Mouse (Mus musculus) large intestine, adult 2 months (tissue): Measurements from ENCODE around the gene Sirt5. TPM values are rescaled to one million over a fixed set of nuclear protein-coding genes. Genes with fewer than 3 reads are reported as not detected.

Experiments used
- polyA plus RNA-seq: library from polyadenylated mRNA; depleted of rRNA; stranded (reverse); fragments of >200 nt; gene quantifications from 2 replicates; pipeline ENCODE4 v1.2.3, GENCODE M21; 2012; rRNA removed

Sirt5 gene
- polyA plus RNA-seq, 1 experiment: 4.0 TPM

Other genes with a start within 250 kb of the Sirt5 start
- 6.5 and 7.9 TPM in 2 replicates for gene Tbc1d7, start 194.0 kb upstream of the Sirt5 start, polyA plus RNA-seq
- 1.2 and 2.5 TPM in 2 replicates for gene Gfod1, start 61.3 kb upstream of the Sirt5 start, polyA plus RNA-seq
- gene Nol7, start 32.9 kb downstream of the Sirt5 start, polyA plus RNA-seq: 27.7 and 40.1 TPM in 2 replicates
- gene Ranbp9, start 115.8 kb downstream of the Sirt5 start, polyA plus RNA-seq: 11.9 TPM in 2 replicates
- 12.9 and 20.9 TPM in 2 replicates for gene Mcur1, start 194.7 kb downstream of the Sirt5 start, polyA plus RNA-seq